Mouse (Mus musculus) cerebellum, adult (tissue): ENCODE measurements around the gene Zfp131.
"Not testable (repeated sequence)": the region's sequence is repeated elsewhere in the genome, so short reads cannot be mapped to it uniquely, and the experiment has no call there.

ENCODE experiments used
- ATAC-seq: cut with Nextera tagmentation; 2 replicates; pipeline ENCODE4 v1.9.2; 2017; ENCODE audit warnings: mild to moderate bottlenecking, moderate library complexity, mixed read lengths; ENCODE audit not compliant: insufficient number of reproducible peaks, low FRiP score, low TSS enrichment

Gene Zfp131

DNA sequence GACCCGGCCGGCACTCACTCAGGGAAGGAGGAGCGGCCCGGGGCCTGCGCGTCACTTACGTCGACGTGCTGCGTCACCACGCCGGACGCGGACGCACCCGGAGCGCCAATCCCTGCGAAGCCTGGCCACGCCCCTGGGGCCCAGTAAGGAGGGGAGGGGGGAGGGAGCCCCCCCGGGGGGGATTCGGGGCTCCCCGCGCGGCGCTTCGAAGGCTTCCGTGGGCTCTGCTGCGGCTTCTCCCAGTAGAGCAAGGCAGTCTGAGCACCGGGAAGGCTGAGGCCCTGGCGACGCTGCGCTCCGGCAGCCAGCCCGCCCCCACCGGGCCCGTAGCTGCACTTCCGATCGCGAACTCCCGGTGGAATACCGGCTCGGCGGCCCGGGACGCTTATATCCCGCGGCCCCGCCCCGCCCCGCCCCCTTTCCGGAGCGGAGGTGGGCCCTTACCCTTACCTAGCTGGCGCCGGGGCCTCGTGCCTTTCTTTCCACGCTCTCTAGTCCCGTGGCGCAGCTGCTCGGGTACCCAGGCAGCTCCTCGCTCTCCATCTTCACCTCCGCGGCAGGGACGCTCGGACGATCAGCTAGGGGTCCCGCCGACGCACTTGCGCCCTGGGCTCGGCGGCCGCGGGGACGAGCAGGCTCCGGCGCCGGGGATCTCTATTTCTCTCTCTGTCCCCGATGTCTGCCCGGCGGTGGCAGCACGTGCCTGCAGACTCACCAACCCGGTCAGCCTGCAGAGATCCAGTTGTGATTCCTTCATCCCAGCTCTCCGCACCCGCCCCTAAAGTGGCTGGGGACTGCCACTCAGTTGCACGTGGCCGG, at the start of gene Zfp131:
Gene Zfp131 (minus strand): TSS at position 129 of the 819 bp plus-strand sequence.
- peak; percentile 92 for ATAC-seq

DNA sequence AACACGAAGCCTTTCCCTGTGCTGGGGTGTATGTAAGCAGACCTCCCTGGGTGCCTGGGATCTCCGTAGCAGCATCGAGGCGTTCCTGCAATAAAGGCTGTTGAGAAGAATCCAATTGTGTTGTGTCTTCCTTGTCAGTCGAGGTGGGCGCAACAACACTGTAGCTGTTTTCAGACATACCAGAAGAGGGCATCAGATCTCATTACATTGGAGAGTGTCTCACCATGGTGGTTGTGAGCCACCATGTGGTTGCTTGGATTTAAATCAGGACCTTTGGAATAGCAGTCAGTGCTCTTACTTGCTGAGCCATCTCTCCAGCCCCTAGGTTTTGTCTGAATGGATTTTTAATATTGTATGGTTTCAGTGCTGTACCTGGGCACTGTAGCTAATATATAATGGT, 49.3 kb upstream of the Zfp131 start:
- ATAC-seq, result not testable (repeated sequence)

DNA sequence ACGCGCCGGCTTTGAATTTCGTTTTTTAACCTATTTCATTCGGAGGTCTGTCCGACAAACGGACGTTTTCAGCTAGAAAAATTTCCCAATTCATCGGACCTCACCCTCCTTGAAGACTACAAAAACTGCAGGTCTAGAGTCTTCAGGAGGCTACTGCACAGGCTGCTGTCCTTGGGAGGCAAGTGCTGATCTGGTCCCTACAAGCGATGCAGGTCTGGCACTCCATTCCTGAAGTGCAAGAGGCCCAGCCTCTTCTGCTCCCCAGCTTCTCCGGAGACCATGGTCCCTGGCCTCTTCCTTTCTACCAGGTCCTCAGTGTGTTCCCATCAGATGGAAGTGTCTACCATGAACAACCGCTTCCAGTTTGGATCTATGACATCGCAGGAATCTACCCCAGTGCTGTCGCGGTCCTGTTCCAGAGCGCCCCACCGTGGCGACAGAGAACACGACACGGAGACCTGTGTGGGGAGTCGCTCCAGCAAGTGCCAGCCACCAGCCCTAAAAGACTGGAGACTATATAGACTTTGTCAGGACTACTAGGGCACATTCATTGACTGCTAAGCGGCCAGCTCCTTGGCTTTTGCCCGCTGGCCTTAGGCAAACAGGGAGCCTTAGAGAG, 47.1 kb upstream of the Zfp131 start:
- ATAC-seq, result peak; percentile 69; the same call in 1 of the 2 replicates

DNA sequence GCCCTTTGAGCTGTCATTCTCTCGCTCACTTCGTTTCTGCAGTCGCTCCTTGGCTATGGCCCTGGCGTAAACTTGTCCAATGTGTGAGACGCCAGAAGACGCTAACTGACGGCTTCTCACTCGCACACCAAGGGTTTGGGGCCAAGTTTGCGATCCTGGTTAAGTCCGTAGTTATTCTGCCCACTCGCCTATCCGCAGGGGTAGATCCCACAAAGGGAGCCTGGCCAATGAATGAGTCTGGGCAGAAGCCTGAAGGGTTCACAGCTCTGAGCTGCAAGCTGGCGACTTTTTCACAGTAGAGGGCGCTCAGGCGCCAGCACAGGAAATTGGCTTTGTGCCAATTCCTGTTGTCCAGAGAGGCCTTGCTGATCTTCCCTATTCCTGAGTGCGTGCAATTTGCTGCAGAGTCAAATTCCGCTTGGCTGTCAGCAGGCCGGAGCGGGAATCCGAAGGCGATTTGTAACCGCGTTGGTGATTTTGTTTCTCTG, 45.7 kb upstream of the Zfp131 start:
- ATAC-seq, result peak; percentile 71

DNA sequence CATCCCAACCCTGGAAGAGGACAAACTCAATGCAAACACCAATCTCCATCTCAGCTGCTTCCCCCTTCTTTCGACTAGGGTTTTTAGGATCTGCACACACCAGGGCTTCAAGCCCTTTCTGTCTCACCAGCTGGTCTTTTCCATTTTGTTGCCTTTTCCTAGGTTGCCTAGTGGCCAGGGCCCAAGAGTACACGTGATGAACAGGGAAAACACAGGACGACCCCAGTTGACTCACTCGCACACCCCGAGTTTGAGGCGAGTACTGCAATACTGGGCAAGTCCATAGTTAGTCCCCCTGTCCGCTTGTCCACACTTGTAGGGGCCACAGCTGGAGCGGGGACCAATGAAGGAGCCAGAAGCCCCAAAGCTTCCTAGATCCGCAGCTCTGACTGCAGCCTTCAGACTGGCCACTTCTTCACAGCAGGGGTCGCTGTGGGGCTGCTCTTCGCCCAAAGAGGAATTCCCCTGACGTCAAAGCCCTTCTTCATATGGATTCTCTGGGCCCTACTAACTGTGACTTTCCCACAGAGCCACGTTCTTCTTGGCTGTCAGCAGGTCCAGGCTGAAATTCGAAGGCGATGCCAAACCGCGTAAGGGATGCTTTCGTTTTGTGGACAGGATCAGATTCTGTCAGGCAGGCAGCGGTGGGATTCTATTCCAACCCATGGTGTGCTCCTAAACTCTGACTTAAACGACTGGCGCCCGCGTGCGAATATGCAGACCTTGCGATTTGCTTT, 44.8 kb upstream of the Zfp131 start, which contains the start of gene D13Ertd608e:
Gene D13Ertd608e (plus strand): TSS at position 687 of the 737 bp plus-strand sequence.
- not testable (repeated sequence) for ATAC-seq

DNA sequence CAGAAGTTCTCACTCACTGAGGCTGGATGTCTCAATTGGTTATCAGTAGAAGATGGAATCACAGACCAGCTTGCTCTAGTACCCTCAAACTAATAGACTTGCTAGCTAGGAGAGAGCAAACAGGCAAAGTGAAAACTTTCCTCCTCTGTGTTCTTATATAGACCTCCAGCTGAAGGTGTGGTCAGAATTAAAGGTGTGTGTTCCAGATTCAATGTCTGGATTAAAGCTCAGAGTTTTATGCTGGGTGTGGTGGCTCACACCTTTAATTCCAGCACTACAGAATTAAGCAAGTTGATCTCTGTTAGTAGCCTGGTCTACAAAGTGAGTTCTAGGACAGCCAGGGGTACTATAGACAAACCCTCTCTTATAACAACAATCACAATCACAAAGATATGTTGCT, 39.4 kb upstream of the Zfp131 start, which contains the start of gene AF067063:
Gene AF067063 (minus strand): TSS at position 101 of the 400 bp plus-strand sequence.
- not testable (repeated sequence) for ATAC-seq

DNA sequence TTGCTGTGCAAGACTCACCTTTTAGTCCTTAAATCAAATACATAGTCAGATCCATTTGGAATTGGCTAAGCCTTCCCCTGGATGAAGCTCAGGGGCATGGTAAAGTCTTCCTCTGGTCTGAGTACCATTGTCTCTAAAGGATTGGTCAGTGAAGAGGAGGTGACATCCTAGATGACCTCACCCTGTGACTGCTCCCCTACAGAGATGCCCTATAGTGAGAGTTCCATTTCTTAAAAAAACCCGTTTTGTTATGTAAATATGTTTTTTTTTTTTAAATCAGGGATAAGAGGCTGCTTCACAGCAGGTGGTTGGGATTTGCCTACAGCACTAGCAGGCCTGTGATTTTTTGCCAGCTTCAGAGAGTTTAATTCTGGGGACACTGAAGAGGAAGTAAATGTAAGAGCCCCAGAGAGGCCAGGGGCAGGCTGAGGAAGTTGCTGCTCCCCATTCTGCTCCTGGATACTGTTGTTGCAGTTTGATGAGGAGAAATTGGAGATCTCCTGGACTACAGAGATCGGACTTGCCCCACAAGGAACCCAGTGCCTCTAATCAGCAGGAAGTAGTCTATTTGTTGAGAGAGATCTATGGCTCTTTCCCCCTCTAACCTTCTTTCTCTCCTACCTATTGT, 27.0 kb upstream of the Zfp131 start:
- ATAC-seq, result no peak

DNA sequence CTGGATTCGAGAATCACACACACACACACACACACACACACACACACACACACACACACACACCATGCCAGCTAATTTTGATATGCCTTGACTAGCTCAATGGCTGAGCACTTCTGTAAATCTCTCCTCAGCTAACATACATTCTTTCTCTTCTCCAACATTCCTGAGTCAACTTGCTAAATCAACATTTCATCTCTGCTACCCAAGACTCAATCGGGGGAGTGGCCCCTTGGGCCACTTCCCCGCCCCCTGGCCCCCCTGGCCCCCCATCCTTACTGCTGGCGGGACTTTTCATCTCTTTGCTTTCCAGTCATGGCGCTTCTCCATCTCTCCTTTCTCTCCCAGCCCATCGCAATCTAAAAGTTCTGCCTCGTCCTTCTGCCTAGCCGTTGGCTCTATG, 26.1 kb upstream of the Zfp131 start:
- ATAC-seq, result no peak

DNA sequence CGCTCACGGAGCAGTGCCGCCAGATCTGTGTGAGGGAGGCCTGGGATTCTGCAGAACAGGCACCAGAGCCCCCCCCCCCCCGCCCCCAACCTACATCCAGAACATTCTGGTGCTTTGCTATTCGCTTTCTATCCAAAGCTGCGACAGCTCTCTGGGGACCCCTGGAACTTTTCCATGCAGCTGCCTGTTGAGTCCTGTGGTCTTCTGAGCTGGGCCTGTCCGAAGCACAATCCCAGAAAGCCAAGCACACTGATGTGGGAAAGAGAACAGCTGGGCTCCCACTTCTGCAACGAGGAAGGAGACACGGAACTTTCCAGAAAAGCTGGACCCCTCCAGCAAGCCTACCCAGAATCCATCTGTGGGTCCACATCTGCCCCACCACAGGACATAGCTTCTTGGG, 19.3 kb upstream of the Zfp131 start:
- ATAC-seq, result no peak

DNA sequence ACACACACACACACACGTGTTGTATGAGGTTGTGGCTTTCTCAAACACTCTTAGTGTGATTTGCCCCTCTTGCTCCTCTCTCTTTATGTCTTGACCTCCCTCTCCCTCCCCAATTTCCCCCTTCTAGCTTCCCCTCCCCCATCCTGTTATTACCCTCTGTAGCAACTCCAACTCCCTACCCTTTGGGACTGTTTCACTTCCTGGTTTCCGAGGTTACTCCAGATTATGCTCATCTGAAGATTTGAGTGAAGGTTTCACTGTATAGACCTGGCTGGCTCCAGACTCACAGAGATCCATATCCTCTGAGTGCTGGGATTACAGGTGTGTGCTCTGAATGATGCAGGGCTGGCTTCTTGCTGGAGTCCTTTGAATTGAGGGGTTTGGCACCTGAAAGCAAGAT, 18.2 kb upstream of the Zfp131 start:
- ATAC-seq, result no peak

DNA sequence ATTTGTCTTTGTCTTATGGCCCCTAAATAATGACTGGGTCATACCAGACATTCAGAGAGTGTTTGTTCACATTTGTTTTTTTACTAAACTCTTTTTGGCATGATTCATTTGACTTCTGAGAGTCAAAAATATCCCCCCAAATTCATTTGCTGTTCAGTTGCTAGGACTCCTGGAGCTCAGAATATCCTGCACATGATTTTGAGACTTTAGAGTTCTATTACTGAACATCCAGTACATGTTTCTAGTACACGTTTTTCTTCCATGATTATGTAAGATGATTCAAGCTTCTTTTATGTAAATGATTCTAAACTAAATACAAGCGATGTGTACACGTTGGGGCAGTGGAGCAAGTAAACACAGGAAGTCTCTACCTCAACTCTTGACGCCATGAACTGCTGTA, 7.0 kb upstream of the Zfp131 start:
- no peak for ATAC-seq

DNA sequence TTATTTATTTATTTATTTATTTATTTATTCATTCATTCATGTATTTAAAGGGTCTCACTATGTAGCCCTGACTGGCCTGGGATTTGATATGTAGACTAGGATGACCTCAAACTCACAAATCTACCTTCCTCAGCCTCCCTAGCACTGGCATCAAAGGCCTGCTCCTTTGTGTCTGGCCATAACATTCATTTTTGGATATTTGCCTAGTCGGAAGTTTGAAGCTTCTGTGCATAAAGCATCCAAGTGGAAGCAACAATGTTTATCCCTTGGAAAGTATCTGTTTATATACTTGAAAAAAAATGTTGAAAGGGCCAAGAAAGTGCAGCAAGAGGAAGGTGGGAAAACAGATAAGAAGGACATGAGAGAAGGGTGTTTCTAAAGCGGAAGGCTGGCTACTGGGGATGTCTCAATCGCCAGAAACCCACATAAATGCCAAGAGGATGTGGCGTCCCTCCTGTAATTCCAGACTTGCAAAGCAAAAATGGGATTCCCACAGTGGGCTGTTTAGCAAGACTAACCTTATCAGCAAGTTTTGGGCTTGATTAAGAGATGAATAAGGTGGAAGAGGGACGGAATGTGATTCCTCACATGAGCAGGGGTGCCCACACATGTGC, 2.2 kb upstream of the Zfp131 start:
- no peak for ATAC-seq

DNA sequence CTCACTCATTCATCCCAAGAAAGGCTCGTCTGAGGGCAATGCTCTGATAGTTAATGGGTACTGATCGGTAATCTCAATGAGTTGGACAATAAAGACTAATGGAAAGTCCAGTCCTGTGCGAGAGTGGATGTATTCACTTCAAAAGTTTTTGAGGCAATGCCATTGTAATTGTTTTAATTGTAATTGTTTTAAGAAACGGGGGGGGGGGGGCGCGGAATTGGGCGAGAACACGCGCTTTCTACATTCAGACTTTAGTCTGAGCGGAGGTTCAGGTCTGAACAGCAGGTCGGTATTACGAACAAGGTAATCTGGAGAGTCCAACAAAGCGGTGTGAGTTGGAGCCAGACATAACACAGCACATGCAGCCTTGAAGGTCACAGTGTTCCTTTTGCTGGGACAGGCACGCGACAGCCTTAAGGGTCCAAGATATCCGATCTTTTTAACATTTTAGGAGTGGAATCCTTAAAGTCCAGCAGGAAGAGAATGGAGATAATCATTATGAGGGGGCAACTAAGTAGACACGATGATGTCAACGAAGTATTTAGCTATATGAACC, 969 bp upstream of the Zfp131 start:
- no peak for ATAC-seq

DNA sequence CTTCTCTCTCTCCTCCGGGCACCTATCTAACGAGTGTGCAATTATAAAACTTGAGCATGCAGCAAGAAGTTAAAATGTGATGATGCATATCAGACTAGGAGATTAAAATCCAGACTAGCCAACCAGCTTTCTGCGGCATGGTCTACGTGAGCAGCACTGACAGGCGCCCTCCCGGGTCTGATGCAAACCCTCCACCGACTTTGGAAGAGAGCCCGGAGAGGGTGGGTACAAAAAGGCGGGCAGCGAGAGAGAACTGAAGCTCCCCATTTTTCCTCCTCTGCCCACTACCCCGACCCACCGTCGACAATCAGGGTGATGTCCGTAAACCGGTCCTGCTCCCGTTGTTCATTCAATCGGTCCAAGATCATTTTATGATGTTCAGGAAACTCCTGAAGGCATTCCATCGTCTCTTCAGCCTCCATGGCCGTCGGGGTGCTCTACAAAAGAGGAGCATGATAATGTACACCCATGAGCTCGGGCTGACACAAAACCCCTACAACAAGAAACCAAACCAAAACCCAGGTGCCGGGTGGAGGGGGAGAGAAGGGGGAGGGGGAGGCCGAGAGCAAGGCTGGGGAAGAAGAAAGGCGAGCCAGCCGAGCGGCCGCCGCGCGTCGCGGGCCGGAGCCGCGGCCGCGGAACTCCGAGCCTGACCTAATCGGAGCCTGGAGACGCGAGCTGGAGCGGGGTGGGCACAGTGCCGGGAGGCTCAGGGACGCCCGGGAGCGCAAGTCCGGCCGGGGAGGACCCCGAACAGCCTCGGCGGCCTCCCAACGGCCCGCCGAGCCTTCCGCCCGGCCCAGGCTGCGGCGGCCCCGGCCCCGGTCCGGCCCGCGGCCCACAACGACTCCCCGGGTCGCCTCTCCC, 605 bp downstream of the Zfp131 start:
- peak; percentile 52 for ATAC-seq

DNA sequence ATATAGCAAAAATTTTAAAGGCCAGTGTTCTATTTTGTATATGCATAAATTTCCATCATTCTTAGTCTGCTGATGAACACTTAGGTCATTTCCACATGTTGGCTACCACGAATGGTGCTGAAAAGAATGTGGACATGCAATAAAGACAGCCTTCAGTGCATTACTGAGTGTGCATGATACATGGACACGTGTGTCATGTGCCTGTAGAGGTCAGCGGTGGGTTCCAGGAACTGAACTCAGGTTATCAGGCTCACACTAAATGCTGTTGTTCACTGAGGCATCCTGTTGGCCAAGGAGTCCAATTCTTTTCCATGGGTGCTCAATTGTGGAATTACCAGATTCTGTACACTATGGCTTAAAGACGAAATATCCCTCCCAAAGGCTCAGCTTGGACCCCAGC, 7.1 kb downstream of the Zfp131 start:
- ATAC-seq, result no peak

DNA sequence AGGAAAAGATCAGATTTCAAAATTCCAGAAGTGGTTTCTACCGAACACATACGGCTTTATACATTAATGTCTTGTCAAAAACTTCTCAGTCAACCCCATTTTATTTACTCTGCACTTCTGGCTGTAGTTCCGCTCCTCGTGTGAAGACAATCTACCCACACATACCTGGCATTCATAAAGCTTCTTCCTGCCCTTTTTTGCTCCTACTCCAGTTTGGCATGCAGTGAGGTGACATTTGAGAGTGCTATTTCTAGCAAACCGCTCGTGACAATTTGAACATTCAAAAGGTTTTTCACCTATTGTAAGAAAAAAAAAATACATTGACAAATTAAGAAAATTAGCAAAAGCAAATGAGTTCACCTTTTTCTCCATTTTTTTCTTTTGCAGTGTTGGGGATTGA, 22.1 kb downstream of the Zfp131 start:
- no peak for ATAC-seq

DNA sequence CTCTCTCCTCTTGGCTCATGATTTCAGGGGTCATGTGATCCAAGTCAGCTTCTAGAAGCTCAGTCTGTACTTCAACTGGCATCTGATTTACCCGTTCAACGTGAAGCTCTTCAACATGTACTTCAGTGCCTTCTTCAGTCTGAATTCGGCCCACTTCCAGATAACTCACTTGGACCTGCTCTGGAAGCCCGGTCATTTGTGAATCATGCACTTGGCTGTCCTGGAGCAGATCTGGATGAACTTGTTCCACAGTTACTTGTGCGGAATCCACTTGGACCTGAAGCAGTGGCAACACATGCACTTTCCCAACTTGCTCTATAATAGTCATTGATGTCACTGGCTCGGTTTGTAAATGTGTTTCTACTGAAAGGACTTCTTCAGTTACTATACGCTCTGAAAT, 24.2 kb downstream of the Zfp131 start:
- ATAC-seq, result no peak

DNA sequence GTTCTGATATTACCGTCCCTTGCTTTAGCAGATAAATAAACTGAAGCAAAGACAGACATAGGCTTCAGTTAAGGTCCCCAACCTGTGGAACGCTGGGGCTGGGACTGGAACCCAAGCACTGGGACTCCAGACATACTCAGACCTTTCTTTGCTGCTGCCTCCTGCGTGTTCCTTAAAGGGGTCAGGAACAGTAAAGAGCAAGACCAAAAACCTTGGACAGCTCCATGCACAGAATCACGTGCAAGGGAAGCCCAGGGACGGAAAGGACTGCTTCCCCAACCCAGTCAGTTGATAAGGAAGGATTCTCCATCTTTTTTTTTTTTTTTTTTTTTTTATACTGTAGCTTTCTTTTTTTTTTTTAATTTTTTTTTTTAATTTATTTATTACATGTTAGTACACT, 33.9 kb downstream of the Zfp131 start:
- ATAC-seq, result no peak
